Mouse (Mus musculus) limb, embryonic 11.5 days (tissue): ENCODE data around the gene Patz1. TPM values are rescaled to one million over a fixed set of nuclear protein-coding genes. Genes with fewer than 3 reads are reported as not detected.
A peak's percentile ranks its signal among the peaks of the same experiment; 100 is the strongest.

Source experiments
- ATAC-seq: fragments of 200-750 bp; cut with Nextera tagmentation; 2 replicates; pipeline ENCODE4 v1.8.0; 2017; ENCODE audit warnings: low read depth; ENCODE audit not compliant: insufficient number of reproducible peaks, low FRiP score, low TSS enrichment
- DNase-seq: peaks from one replicate; pipeline ENCODE4 v3.0.0-alpha.2; 2015; ENCODE audit warnings: low spot score
- H3K27ac ChIP-seq: fragments of 300-500 bp; sonication (generic); replicated peaks from 2 replicates; pipeline ENCODE4 v1.5.1; 2014; ENCODE audit warnings: low read depth, mild to moderate bottlenecking, low read length
- H3K27me3 ChIP-seq: fragments of 300-500 bp; sonication (generic); 2 replicates; pipeline ENCODE4 v1.6.1; 2014; ENCODE audit warnings: mild to moderate bottlenecking, low read length, mixed read lengths; ENCODE audit not compliant: control insufficient read depth, insufficient read depth
- H3K36me3 ChIP-seq: fragments of 300-500 bp; sonication (generic); 2 replicates; pipeline ENCODE4 v1.6.1; 2014; ENCODE audit warnings: mild to moderate bottlenecking, low read length, moderate library complexity, mixed read lengths; ENCODE audit not compliant: control insufficient read depth, insufficient read depth
- H3K4me1 ChIP-seq: fragments of 300-500 bp; sonication (generic); 2 replicates; pipeline ENCODE4 v1.6.1; 2014; ENCODE audit warnings: low read length, mixed read lengths; ENCODE audit not compliant: control insufficient read depth, insufficient read depth
- H3K4me2 ChIP-seq: fragments of 300-500 bp; sonication (generic); 2 replicates; pipeline ENCODE4 v1.6.1; 2014; ENCODE audit warnings: low read depth, mild to moderate bottlenecking, moderate library complexity; ENCODE audit not compliant: severe bottlenecking
- H3K4me3 ChIP-seq: fragments of 300-500 bp; sonication (generic); 2 replicates; pipeline ENCODE4 v1.5.1; 2014; ENCODE audit warnings: low read depth, low read length
- H3K9ac ChIP-seq: fragments of 300-500 bp; sonication (generic); 2 replicates; pipeline ENCODE4 v1.6.1; 2014; ENCODE audit warnings: mild to moderate bottlenecking, low read length
- H3K9me3 ChIP-seq: fragments of 300-500 bp; sonication (generic); 2 replicates; pipeline ENCODE4 v1.6.1; 2016; ENCODE audit warnings: low read length; ENCODE audit not compliant: control insufficient read depth
- WGBS: fragments of 180-500 bp; shearing (Covaris S2); extraction: QIAGEN DNeasy Blood & Tissue Kit; methylation state at CpG from one replicate; pipeline ENCODE4 v1.1.7; 2014; 5-methylcytosine and 5-hydroxymethylcytosine counted together
- polyA plus RNA-seq: library from polyadenylated mRNA; unstranded; fragments of >200 nt; fragmentation: Nextera tagmentation; extraction: Ambion mirVana; gene quantifications from 2 replicates; pipeline ENCODE4 v1.2.1, GENCODE M21; 2014

The Patz1 gene
- polyA plus RNA-seq, 1 experiment from 2014 or later: 64.6 TPM

- WGBS: 42% methylated on average over 11 of the region's 11 CpGs
- ATAC-seq: no peak
Measured at GRCm38 (mm10) chr11:3335651-3336216, 47.1 kb downstream of the Patz1 start.

GRCm38 (mm10) chr11:3336602-3337001 is 47.9 kb downstream of the Patz1 start:
- H3K4me3 ChIP-seq: no peak overlapping the region
- no peak overlapping the region for H3K9ac ChIP-seq
- H3K4me1 ChIP-seq: peaks cover 8% of the 10 kb centered on the region; the same call in 1 of the 2 replicates
- WGBS: 68% methylated on average over 3 of the region's 3 CpGs
- DNase-seq: no peak
- H3K9me3 ChIP-seq: no peaks in the 10 kb centered on the region
- H3K27ac ChIP-seq: no peak overlapping the region
- no peak for ATAC-seq
- H3K4me2 ChIP-seq: no peak overlapping the region
- H3K27me3 ChIP-seq: no peaks in the 10 kb centered on the region
- H3K36me3 ChIP-seq: no peaks in the 10 kb centered on the region

More at GRCm38 (mm10) chr11:3335651-3336216, 47.1 kb downstream of the Patz1 start:
- DNase-seq: no peak
- Histone ChIP-seq H3K36me3 (no peaks in the 10 kb centered on the region), H3K4me3 (no peak overlapping the region), H3K27ac (no peak overlapping the region), H3K9me3 (no peaks in the 10 kb centered on the region), H3K4me2 (no peak overlapping the region), H3K27me3 (no peaks in the 10 kb centered on the region), H3K9ac (no peak overlapping the region), H3K4me1 (peaks cover 8% of the 10 kb centered on the region; the same call in 1 of the 2 replicates)

- H3K4me3 ChIP-seq: no peak overlapping the region
Measured at GRCm38 (mm10) chr11:3337173-3337955, 48.7 kb downstream of the Patz1 start.

GRCm38 (mm10) chr11:3337961-3338360 is 49.3 kb downstream of the Patz1 start:
- Histone ChIP-seq H3K4me1 (peaks cover 6% of the 10 kb centered on the region; the same call in 1 of the 2 replicates), H3K9me3 (no peaks in the 10 kb centered on the region), H3K27me3 (no peaks in the 10 kb centered on the region), H3K9ac (peak overlapping the region; percentile 13), H3K4me2 (no peak overlapping the region), H3K27ac (no peak overlapping the region), H3K4me3 (no peak overlapping the region), H3K36me3 (no peaks in the 10 kb centered on the region)
- WGBS: 66% methylated on average over 5 of the region's 5 CpGs
- DNase-seq (no peak), ATAC-seq (no peak)

More at GRCm38 (mm10) chr11:3337173-3337955, 48.7 kb downstream of the Patz1 start:
- Histone ChIP-seq H3K36me3 (no peaks in the 10 kb centered on the region), H3K27me3 (no peaks in the 10 kb centered on the region), H3K4me2 (no peak overlapping the region), H3K4me1 (peaks cover 6% of the 10 kb centered on the region; the same call in 1 of the 2 replicates), H3K9me3 (no peaks in the 10 kb centered on the region), H3K9ac (peak overlapping the region; percentile 13), H3K27ac (no peak overlapping the region; the same call in 1 of the 2 replicates)
- DNase-seq (peak; percentile 39), ATAC-seq (no peak)
- 29% methylated on average over 12 of the region's 12 CpGs for WGBS

- no peaks in the 10 kb centered on the region for H3K27me3 ChIP-seq
- H3K27ac ChIP-seq: no peak overlapping the region
- H3K9me3 ChIP-seq: no peaks in the 10 kb centered on the region
- no peak overlapping the region for H3K4me2 ChIP-seq
- H3K4me1 ChIP-seq: peaks cover 6% of the 10 kb centered on the region; the same call in 1 of the 2 replicates
- ATAC-seq (no peak), DNase-seq (no peak)
- no peak overlapping the region for H3K4me3 ChIP-seq
- H3K36me3 ChIP-seq: peaks cover 4% of the 10 kb centered on the region; the same call in 1 of the 2 replicates
- no peak overlapping the region for H3K9ac ChIP-seq
- 85% methylated on average over 5 of the region's 5 CpGs for WGBS
Measured at GRCm38 (mm10) chr11:3341476-3341875, 52.8 kb downstream of the Patz1 start.

GRCm38 (mm10) chr11:3344916-3345315 is 56.2 kb downstream of the Patz1 start:
- no peaks in the 10 kb centered on the region for H3K27me3 ChIP-seq
- H3K4me2 ChIP-seq: no peak overlapping the region
- ATAC-seq: no peak
- no peak for DNase-seq
- 87% methylated on average over 3 of the region's 3 CpGs for WGBS
- peaks cover 7% of the 10 kb centered on the region; the same call in 1 of the 2 replicates for H3K36me3 ChIP-seq
- H3K9ac ChIP-seq: no peak overlapping the region
- H3K27ac ChIP-seq: no peak overlapping the region
- H3K9me3 ChIP-seq: no peaks in the 10 kb centered on the region
- H3K4me1 ChIP-seq: peaks cover 9% of the 10 kb centered on the region
- H3K4me3 ChIP-seq: no peak overlapping the region

GRCm38 (mm10) chr11:3346351-3346750 is 57.7 kb downstream of the Patz1 start:
- ATAC-seq (no peak), DNase-seq (no peak)
- no peaks in the 10 kb centered on the region for H3K9me3 ChIP-seq
- H3K36me3 ChIP-seq: peaks cover 15% of the 10 kb centered on the region; the same call in 1 of the 2 replicates
- H3K27me3 ChIP-seq: no peaks in the 10 kb centered on the region
- WGBS: 91% methylated on average over 7 of the region's 7 CpGs
- no peak overlapping the region for H3K27ac ChIP-seq
- peaks cover 9% of the 10 kb centered on the region for H3K4me1 ChIP-seq
- H3K9ac ChIP-seq: no peak overlapping the region
- H3K4me2 ChIP-seq: no peak overlapping the region
- no peak overlapping the region for H3K4me3 ChIP-seq

GRCm38 (mm10) chr11:3347091-3347834 is 58.6 kb downstream of the Patz1 start:
- H3K4me2 ChIP-seq: no peak overlapping the region
- ATAC-seq: 0 out of 2 replicates have a peak, but pooled peaks have one; percentile 44
- H3K4me1 ChIP-seq: peaks cover 9% of the 10 kb centered on the region
- peak; percentile 93 for DNase-seq
- H3K27ac ChIP-seq: no peak overlapping the region
- 57% methylated on average over 12 of the region's 12 CpGs for WGBS
- no peaks in the 10 kb centered on the region for H3K9me3 ChIP-seq
- H3K4me3 ChIP-seq: no peak overlapping the region
- peaks cover 18% of the 10 kb centered on the region; the same call in 1 of the 2 replicates for H3K36me3 ChIP-seq
- no peaks in the 10 kb centered on the region for H3K27me3 ChIP-seq
- no peak overlapping the region for H3K9ac ChIP-seq
